In the genomic region with DNA sequence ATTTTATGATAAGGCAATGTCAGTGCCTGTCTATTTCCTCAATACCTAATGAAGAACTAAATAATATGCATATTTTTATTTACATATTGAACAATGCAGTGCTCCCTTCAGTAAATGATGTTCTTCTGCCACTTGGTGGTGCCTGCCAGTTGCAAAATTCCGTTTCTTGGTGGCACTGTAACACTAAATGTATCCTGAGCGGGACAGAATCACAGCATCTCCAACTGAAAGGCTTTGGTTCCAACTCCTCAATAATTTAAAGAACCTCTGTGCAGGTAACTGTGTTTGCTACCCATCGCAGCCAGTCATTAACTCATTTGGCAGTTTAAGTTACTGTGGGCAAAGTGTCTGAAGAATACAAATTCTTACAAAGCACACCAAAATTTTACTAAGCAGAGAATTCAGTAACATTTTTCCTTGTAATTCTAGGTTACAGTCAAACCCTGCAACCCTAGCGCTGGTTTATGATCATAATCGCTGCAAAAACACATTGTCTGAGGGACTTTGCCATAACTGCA, we compare ENCODE assay signal across 9 mouse cellular contexts. TPM values are rescaled to one million over a fixed set of nuclear protein-coding genes. Genes with fewer than 3 reads are reported as not detected.
DNase-seq lines count a peak whose midpoint lies in the region; ATAC-seq lines count a peak whose summit lies in the region.
"Had no signal": no experiment of that assay in that cellular context is flagged by ENCODE, and none has a peak within 500 bp of the region (broad histone marks: within the 10 kb centered on the region; RNA-seq: fewer than 3 reads in every experiment).

No protein-coding gene starts in this region.

- H3K36me3 ChIP-seq in limb, embryonic 13.5 days = no peaks in the 10 kb centered on the region

- H3K9ac ChIP-seq in limb, embryonic 13.5 days = no peak overlapping the region

- peak overlapping the region; percentile 100 for H3K4me2 ChIP-seq in limb, embryonic 13.5 days (replicated peaks)

- peaks cover 49% of the 10 kb centered on the region for H3K27me3 ChIP-seq in limb, embryonic 13.5 days

- DNase-seq in left cerebral cortex, adult 11 months (ENCODE audit: low spot score) = peak; percentile 54
- no peak for DNase-seq in left cerebral cortex, postnatal 4 days
- peak; percentile 15 to 33 for DNase-seq in frontal cortex, postnatal 14 days (ENCODE audit: low spot score in 2 of 2)
- DNase-seq in right cerebral cortex, postnatal 4 days = peak; percentile 24
- no peak for DNase-seq in thymus, postnatal 14 days
- DNase-seq in heart, postnatal 14 days = no peak

- intact Hi-C loops in left cerebral cortex, postnatal 4 days (cut with DNase I) = no loop called here
- intact Hi-C loops in heart, postnatal 14 days (cut with DNase I) = no loop called here

- 36% methylated on average over 5 of the region's 5 CpGs for WGBS in limb, embryonic 13.5 days

- H3K9me3 ChIP-seq in limb, embryonic 13.5 days = no peaks in the 10 kb centered on the region

- no peak for ATAC-seq in limb, embryonic 13.5 days (ENCODE audit: low FRiP score, low read depth)
- no peak for ATAC-seq in activated CD4-positive, CD25-positive, alpha-beta regulatory T cell, adult 4 months

- no peak overlapping the region for H3K27ac ChIP-seq in limb, embryonic 13.5 days

- peak overlapping the region; percentile 69 for H3K4me3 ChIP-seq in limb, embryonic 13.5 days

- H3K4me1 ChIP-seq in limb, embryonic 13.5 days = peaks cover 16% of the 10 kb centered on the region

RNA-seq across cellular contexts. Expression of gene Tmeff2, which starts 24.4 kb away (rescaled TPM):
- 10 to 100 TPM; 35.9 to 41.7 TPM for total RNA-seq in left cerebral cortex, postnatal 4 days (2021)
- polyA plus RNA-seq in limb, embryonic 13.5 days (2015; fragmentation: Nextera tagmentation; extraction: Ambion mirVana) = 18.9 and 19.2 TPM in 2 replicates
- total RNA-seq in heart, postnatal 14 days (2021) = under 1 TPM; 0.39 to 0.69 TPM
- polyA plus RNA-seq in activated CD4-positive, CD25-positive, alpha-beta regulatory T cell, adult 4 months (2017; shearing (Covaris generic)) = 1 to 10 TPM in 1 of 2 experiments, not detected in 1; 1.8 TPM
- total RNA-seq: neutrophil, adult 5-6 weeks had no signal

Comparison
In these comparisons a context has a peak if more than half of its experiments do, and no peak if none do; other contexts are left out.
1. DNase-seq: peak in left cerebral cortex, adult 11 months (single experiment), frontal cortex, postnatal 14 days (2 of 2) and right cerebral cortex, postnatal 4 days (single experiment); none in left cerebral cortex, postnatal 4 days (single experiment), thymus, postnatal 14 days (single experiment) and heart, postnatal 14 days (0 of 2).
2. RNA of gene Tmeff2, which starts 24.4 kb away (total RNA-seq): 35.9 to 41.7 TPM in left cerebral cortex, postnatal 4 days; 0.39 to 0.69 TPM in heart, postnatal 14 days; every median in the first group is over 10 times any median in the second.